Mouse (Mus musculus) C2C12 (cell line): ENCODE data around the gene Ltbp4.

Experiments used
- CEBPB ChIP-seq: IDR thresholded peaks from one replicate; pipeline ENCODE4 v1.6.1; 2011; ENCODE audit warnings: low read depth, mild to moderate bottlenecking, control low read depth, moderate library complexity
- CTCF ChIP-seq: IDR thresholded peaks from one replicate; pipeline ENCODE4 v1.5.1; 2011; ENCODE audit not compliant: control insufficient read depth, insufficient read depth, insufficient read length
- FOSL1 ChIP-seq: IDR thresholded peaks from one replicate; pipeline ENCODE4 v1.8.0; 2011; ENCODE audit warnings: mild to moderate bottlenecking, low read length; ENCODE audit not compliant: poor library complexity, insufficient read depth, severe bottlenecking
- MAX ChIP-seq: IDR thresholded peaks from one replicate; pipeline ENCODE4 v1.6.1; 2011; ENCODE audit warnings: mild to moderate bottlenecking, control low read depth
- MYOD1 ChIP-seq: IDR thresholded peaks from one replicate; pipeline ENCODE4 v1.6.1; 2011; ENCODE audit warnings: low read depth; ENCODE audit not compliant: control insufficient read depth, insufficient read length
- MYOG ChIP-seq: IDR thresholded peaks from one replicate; pipeline ENCODE4 v1.6.1; 2011; ENCODE audit not compliant: control insufficient read depth, insufficient read length; ENCODE audit errors: extremely low read depth
- USF1 ChIP-seq: IDR thresholded peaks from one replicate; pipeline ENCODE4 v1.6.1; 2011; ENCODE audit warnings: low read depth, mild to moderate bottlenecking, control low read depth, moderate library complexity

DNA sequence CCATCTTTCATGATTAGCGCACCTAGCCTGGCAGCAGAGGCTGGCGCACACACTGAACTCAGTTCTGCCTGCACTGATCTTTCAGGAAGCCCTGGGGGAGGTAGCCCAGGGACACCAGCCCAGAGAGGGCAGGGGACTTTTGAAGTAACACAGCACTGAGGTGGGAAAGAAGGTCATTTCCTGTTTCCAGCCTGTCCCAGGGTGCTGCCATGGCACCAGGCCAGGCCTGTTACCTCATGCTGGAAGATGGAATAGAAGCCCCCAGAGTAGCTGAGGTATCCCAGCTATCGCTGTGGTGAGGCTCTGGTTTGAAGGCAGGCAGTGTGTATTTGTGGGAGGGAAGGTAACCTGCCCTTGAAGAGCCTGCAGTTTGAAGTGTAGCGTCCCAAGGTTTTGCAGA is 62.6 kb downstream of the Ltbp4 start:
- TF ChIP-seq MAX (no peak), CTCF (no peak), FOSL1 (no peak), CEBPB (no peak), MYOG (no peak), USF1 (no peak), MYOD1 (no peak)
